10 mouse cellular contexts compared by ENCODE assay signal in the genomic region with DNA sequence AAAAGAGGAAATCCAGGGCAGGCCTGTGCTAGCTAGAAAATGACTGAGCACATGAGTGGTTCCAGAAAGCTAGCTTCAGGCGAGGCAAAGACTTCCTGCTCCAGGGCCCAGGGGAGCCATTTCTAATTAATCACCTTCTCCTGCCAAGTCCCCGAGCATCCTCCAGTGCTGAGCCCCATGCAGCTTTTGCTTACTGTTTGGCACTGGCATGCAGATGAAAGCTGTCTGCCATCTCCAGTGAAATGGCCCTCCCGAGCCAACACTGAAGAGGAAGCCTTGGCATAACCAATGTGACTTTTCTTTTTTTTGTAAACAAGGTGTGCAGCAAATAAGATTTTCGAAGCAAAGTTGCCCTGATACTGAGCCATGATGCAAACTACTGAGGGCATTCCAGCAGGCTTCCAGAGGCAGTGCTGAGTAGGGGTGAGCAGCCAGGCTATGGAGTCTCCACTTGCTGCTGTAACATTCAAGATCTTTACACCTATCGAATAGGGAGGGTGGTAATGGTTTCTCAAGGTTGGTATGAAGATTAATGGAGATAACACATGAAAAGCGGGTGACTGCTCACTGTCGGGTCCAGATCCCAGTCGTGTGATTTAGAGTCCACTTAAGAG.
DNase-seq lines count a peak whose midpoint lies in the region; ATAC-seq and TF ChIP-seq lines count a peak whose summit lies in the region.
"Had no signal": no experiment of that assay in that cellular context is flagged by ENCODE, and none has a peak within 500 bp of the region (broad histone marks: within the 10 kb centered on the region; RNA-seq: fewer than 3 reads in every experiment).

No protein-coding gene starts in this region.

- H3K9ac ChIP-seq in hindbrain, postnatal 0 days (replicated peaks; ENCODE audit: low read length), result no peak overlapping the region
- H3K9ac ChIP-seq in liver, postnatal 0 days (replicated peaks), result no peak overlapping the region
- H3K9ac ChIP-seq: heart, embryonic 15.5 days; lung, embryonic 15.5 days had no signal

- no peak overlapping the region for H3K4me3 ChIP-seq in hindbrain, postnatal 0 days (ENCODE audit: low read length)
- no peak overlapping the region for H3K4me3 ChIP-seq in liver, postnatal 0 days (ENCODE audit: low read depth, low read length)
- H3K4me3 ChIP-seq: heart, embryonic 15.5 days; lung, embryonic 15.5 days had no signal

- no peaks in the 10 kb centered on the region for H3K9me3 ChIP-seq in hindbrain, postnatal 0 days (ENCODE audit: low read length)
- no peaks in the 10 kb centered on the region for H3K9me3 ChIP-seq in liver, postnatal 0 days (ENCODE audit: low read length)
- H3K9me3 ChIP-seq: heart, embryonic 15.5 days; lung, embryonic 15.5 days had no signal

- 54% methylated on average over 8 of the region's 8 CpGs for WGBS in hindbrain, postnatal 0 days
- WGBS in liver, postnatal 0 days (ENCODE audit: insufficient replicate concordance), result 74% methylated on average over 8 of the region's 8 CpGs

- H3K27ac ChIP-seq in hindbrain, postnatal 0 days, result no peak overlapping the region
- H3K27ac ChIP-seq in liver, postnatal 0 days (ENCODE audit: low read depth), result no peak overlapping the region
- H3K27ac ChIP-seq: heart, embryonic 15.5 days; lung, embryonic 15.5 days had no signal

- no peaks in the 10 kb centered on the region for H3K27me3 ChIP-seq in hindbrain, postnatal 0 days (ENCODE audit: insufficient read depth, low read length)
- no peaks in the 10 kb centered on the region for H3K27me3 ChIP-seq in liver, postnatal 0 days (ENCODE audit: insufficient read depth, low read length)
- H3K27me3 ChIP-seq: heart, embryonic 15.5 days; lung, embryonic 15.5 days had no signal

- DNase-seq in adrenal gland, postnatal 10 days, result peak; percentile 45
- no peak for DNase-seq in adrenal gland, adult (ENCODE audit: inconsistent age in 2 of 2, low spot score in 1 of 2)
- DNase-seq in right cerebral cortex, postnatal 10 days (ENCODE audit: low spot score in 2 of 2), result peak; percentile 22
- DNase-seq in right cerebral cortex, postnatal 36 days (ENCODE audit: low spot score in 2 of 2), result no peak
- peak; percentile 79 for DNase-seq in hindbrain, postnatal 0 days (ENCODE audit: low spot score)
- no peak for DNase-seq in spleen, postnatal 36 days (ENCODE audit: low spot score in 2 of 2)
- no peak for DNase-seq in urinary bladder, postnatal 14 days (ENCODE audit: low spot score)
- DNase-seq in liver, postnatal 0 days, result no peak

- no peak for TF ChIP-seq CTCF in hindbrain, postnatal 0 days (IDR thresholded peaks at IDR 0.05; ENCODE audit: low read depth)
- TF ChIP-seq CTCF in liver, postnatal 0 days (IDR thresholded peaks at IDR 0.05; ENCODE audit: low read depth), result no peak

- no peaks in the 10 kb centered on the region for H3K36me3 ChIP-seq in hindbrain, postnatal 0 days (ENCODE audit: insufficient read depth, low read length)
- no peaks in the 10 kb centered on the region for H3K36me3 ChIP-seq in liver, postnatal 0 days (replicated peaks; ENCODE audit: insufficient read depth, low read length)
- H3K36me3 ChIP-seq: heart, embryonic 15.5 days; lung, embryonic 15.5 days had no signal

- no peaks in the 10 kb centered on the region for H3K4me1 ChIP-seq in hindbrain, postnatal 0 days (ENCODE audit: insufficient read depth, low read length)
- H3K4me1 ChIP-seq in liver, postnatal 0 days (ENCODE audit: insufficient read depth), result no peaks in the 10 kb centered on the region
- H3K4me1 ChIP-seq: heart, embryonic 15.5 days; lung, embryonic 15.5 days had no signal

- no peak for TF ChIP-seq EP300 in liver, postnatal 0 days (IDR thresholded peaks at IDR 0.05; ENCODE audit: low read depth)

- peak; percentile 79 for ATAC-seq in hindbrain, postnatal 0 days
- no peak for ATAC-seq in liver, postnatal 0 days

- H3K4me2 ChIP-seq in hindbrain, postnatal 0 days (ENCODE audit: low read depth, low read length), result no peak overlapping the region
- H3K4me2 ChIP-seq in liver, postnatal 0 days (ENCODE audit: low read depth, low read length), result no peak overlapping the region
- H3K4me2 ChIP-seq: heart, embryonic 15.5 days; lung, embryonic 15.5 days had no signal

Comparison
In these comparisons a context has a peak if more than half of its experiments do, and no peak if none do; other contexts are left out.
1. DNase-seq: peak in adrenal gland, postnatal 10 days (single experiment), right cerebral cortex, postnatal 10 days (2 of 2) and hindbrain, postnatal 0 days (single experiment); none in adrenal gland, adult (0 of 2), right cerebral cortex, postnatal 36 days (0 of 2), spleen, postnatal 36 days (0 of 2), urinary bladder, postnatal 14 days (single experiment) and liver, postnatal 0 days (single experiment).